Mouse (Mus musculus) E14TG2a.4 (cell line): ENCODE measurements at regions not wholly inside any gene's neighbourhood (a gene's known extent, or its start where the extent isn't known, plus 50 kb on each side); places are given as distances from the start of the nearest gene placed in this dataset.

ENCODE experiments used
- CTCF ChIP-seq: conservative IDR thresholded peaks from 2 replicates; pipeline ENCODE4 v1.5.1; 2014; ENCODE audit warnings: low read length
- POU5F1 ChIP-seq: IDR thresholded peaks from 2 replicates; pipeline ENCODE4 v1.6.1; 2014; ENCODE audit warnings: low read length, borderline replicate concordance

DNA sequence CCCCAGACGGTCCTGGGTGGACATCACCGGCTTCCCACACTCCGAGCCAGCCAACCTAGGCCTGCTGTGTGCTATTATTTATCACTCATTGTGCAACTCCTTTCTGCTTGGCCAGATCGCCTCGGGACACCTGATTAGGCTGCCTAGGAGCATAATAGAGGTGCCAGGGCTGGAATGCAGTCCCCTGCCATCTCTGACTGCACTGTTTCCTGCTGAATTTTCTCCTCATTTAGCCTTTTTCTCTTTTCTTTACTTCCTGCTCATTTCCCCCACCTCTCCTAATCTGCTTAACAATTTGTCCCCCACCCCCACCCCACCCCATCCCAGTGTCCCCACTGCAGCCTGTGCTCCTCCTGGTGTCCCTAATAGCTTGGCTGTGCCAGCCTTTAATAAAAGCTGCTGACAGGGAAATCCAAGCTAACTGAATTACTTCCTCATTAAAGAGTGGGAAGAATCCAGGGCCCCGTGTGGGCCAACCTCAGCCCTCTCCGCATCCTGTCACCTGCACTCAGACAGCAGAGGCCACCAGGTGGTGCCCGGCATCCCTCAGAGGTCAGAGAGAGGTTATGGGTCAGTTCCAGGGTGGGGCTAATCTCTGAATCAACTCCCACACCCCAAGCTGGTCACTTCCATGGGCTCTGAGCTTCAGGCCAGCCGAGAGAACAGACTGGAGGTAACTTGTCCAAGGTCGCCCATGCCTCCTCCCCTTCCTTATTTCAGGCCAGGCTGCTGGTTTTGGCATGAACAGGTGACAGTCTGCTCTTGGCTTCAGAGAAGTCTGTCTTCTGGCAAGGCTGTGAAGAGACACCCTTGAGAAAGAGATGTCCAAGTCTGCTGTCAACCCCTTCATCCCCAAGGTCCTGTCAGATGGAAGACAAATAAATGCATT is 269.3 kb upstream of the Sdk2 start:
- TF ChIP-seq CTCF (no peak), POU5F1 (no peak)
